Mouse (Mus musculus) liver, embryonic 14.5 days (tissue): Measurements from ENCODE around the gene Car10.

Experiments used
- CTCF ChIP-seq: IDR thresholded peaks from 2 replicates; pipeline ENCODE4 v1.5.1; 2016; ENCODE audit warnings: antibody characterized with exemption, low read depth, control low read depth
- EP300 ChIP-seq: IDR thresholded peaks from 2 replicates; pipeline ENCODE4 v1.6.1; 2016; ENCODE audit warnings: antibody characterized with exemption, low read depth

- TF ChIP-seq CTCF (no peak), EP300 (no peak)
These were observed 390.2 kb downstream of the Car10 start for GRCm38 (mm10) chr11:93487913-93488604.
